Mouse (Mus musculus) intestine, postnatal 0 days (tissue): Measurements from ENCODE around the gene Iglon5. TPM values are rescaled to one million over a fixed set of nuclear protein-coding genes. Genes with fewer than 3 reads are reported as not detected.

ENCODE experiments used
- ATAC-seq: fragments of 200-750 bp; cut with Nextera tagmentation; 2 replicates; pipeline ENCODE4 v1.8.0; 2017; ENCODE audit warnings: mild to moderate bottlenecking, moderate TSS enrichment, moderate library complexity
- H3K27ac ChIP-seq: fragments of 300-500 bp; sonication (generic); 2 replicates; pipeline ENCODE4 v1.5.1; 2014; ENCODE audit warnings: mild to moderate bottlenecking, low read depth, low read length, moderate library complexity
- H3K27me3 ChIP-seq: fragments of 300-500 bp; sonication (generic); replicated peaks from 2 replicates; pipeline ENCODE4 v1.6.1; 2014; ENCODE audit warnings: low read length, mixed read lengths; ENCODE audit not compliant: control insufficient read depth, insufficient read depth
- H3K36me3 ChIP-seq: fragments of 300-500 bp; sonication (generic); 2 replicates; pipeline ENCODE4 v1.6.1; 2014; ENCODE audit warnings: mild to moderate bottlenecking, moderate library complexity; ENCODE audit not compliant: control insufficient read depth, insufficient read depth
- H3K4me1 ChIP-seq: fragments of 300-500 bp; sonication (generic); replicated peaks from 2 replicates; pipeline ENCODE4 v1.6.1; 2014; ENCODE audit warnings: antibody characterized with exemption, low read length, mixed read lengths; ENCODE audit not compliant: control insufficient read depth, insufficient read depth
- H3K4me2 ChIP-seq: fragments of 300-500 bp; sonication (generic); replicated peaks from 2 replicates; pipeline ENCODE4 v1.6.1; 2014; ENCODE audit warnings: low read depth, mild to moderate bottlenecking, moderate library complexity
- H3K4me3 ChIP-seq: fragments of 300-500 bp; sonication (generic); 2 replicates; pipeline ENCODE4 v1.5.1; 2014; ENCODE audit warnings: low read depth, low read length
- H3K9ac ChIP-seq: fragments of 300-500 bp; sonication (generic); 2 replicates; pipeline ENCODE4 v1.6.1; 2014; ENCODE audit warnings: mild to moderate bottlenecking, low read depth, low read length
- H3K9me3 ChIP-seq: fragments of 300-500 bp; sonication (generic); 2 replicates; pipeline ENCODE4 v1.6.1; 2016; ENCODE audit warnings: mixed run types; ENCODE audit not compliant: control insufficient read depth
- CTCF ChIP-seq: sonication (generic); IDR thresholded peaks from 2 replicates; pipeline ENCODE4 v1.5.1; 2016; ENCODE audit warnings: low read depth, mild to moderate bottlenecking, control low read depth, antibody characterized with exemption, moderate library complexity
- WGBS: fragments of 180-500 bp; shearing (Covaris S2); extraction: QIAGEN DNeasy Blood & Tissue Kit; methylation state at CpG from one replicate; pipeline ENCODE4 v1.1.7; 2014; 5-methylcytosine and 5-hydroxymethylcytosine counted together
- polyA plus RNA-seq: library from polyadenylated mRNA; unstranded; fragments of >200 nt; fragmentation: Nextera tagmentation; extraction: Ambion mirVana; gene quantifications from 2 replicates; pipeline ENCODE4 v1.2.1, GENCODE M21; 2015

Iglon5 gene
- polyA plus RNA-seq, 1 experiment from 2014 or later, result 0.20 TPM

- Histone ChIP-seq H3K9me3 (no peaks in the 10 kb centered on the region), H3K27ac (no peak overlapping the region), H3K36me3 (peaks cover 19% of the 10 kb centered on the region), H3K4me2 (no peak overlapping the region), H3K27me3 (no peaks in the 10 kb centered on the region), H3K9ac (no peak overlapping the region), H3K4me3 (no peak overlapping the region), H3K4me1 (peaks cover 8% of the 10 kb centered on the region)
- no peak for ATAC-seq
- TF ChIP-seq CTCF, result no peak
- 97% methylated on average over 3 of the region's 3 CpGs for WGBS
Observed at GRCm38 (mm10) chr7:43448246-43448645, 41.6 kb downstream of the Iglon5 start.

- no peak overlapping the region for H3K27ac ChIP-seq
- TF ChIP-seq CTCF, result no peak
- WGBS, result 77% methylated on average over 4 of the region's 4 CpGs
- H3K4me2 ChIP-seq, result no peak overlapping the region
- H3K4me3 ChIP-seq, result no peak overlapping the region
- no peaks in the 10 kb centered on the region for H3K9me3 ChIP-seq
- no peak for ATAC-seq
- H3K9ac ChIP-seq, result no peak overlapping the region
- H3K36me3 ChIP-seq, result peaks cover 15% of the 10 kb centered on the region; the same call in 1 of the 2 replicates
- peaks cover 4% of the 10 kb centered on the region for H3K4me1 ChIP-seq
- H3K27me3 ChIP-seq, result no peaks in the 10 kb centered on the region
Observed at GRCm38 (mm10) chr7:43447801-43448200, 42.1 kb downstream of the Iglon5 start.

- no peaks in the 10 kb centered on the region for H3K27me3 ChIP-seq
- H3K4me3 ChIP-seq, result peak within 1 kb of the TSS; percentile 49
- H3K9ac ChIP-seq, result peak within 1 kb of the TSS; percentile 53
- no peaks in the 10 kb centered on the region for H3K36me3 ChIP-seq
- H3K27ac ChIP-seq, result peak within 1 kb of the TSS; percentile 98
- peak; percentile 98 for ATAC-seq
- no peaks in the 10 kb centered on the region for H3K9me3 ChIP-seq
- under 1% methylated on average over 27 of the region's 27 CpGs for WGBS
- no peak; the same call in 1 of the 2 replicates for TF ChIP-seq CTCF
- peaks cover 4% of the 10 kb centered on the region for H3K4me1 ChIP-seq
- peak within 1 kb of the TSS; percentile 82 for H3K4me2 ChIP-seq
Observed at GRCm38 (mm10) chr7:43443917-43444293, 46.0 kb downstream of the Iglon5 start, which contains the start of the genes Etfb and Gm45233. Gene Etfb (plus strand): TSS chr7:43444083. Gene Gm45233 (plus strand): TSS chr7:43444128.

GRCm38 (mm10) chr7:43443126-43443916, 46.6 kb downstream of the Iglon5 start:
- 0 out of 2 replicates have a peak, but pooled peaks have one; percentile 10 for TF ChIP-seq CTCF
- under 1% methylated on average over 36 of the region's 36 CpGs for WGBS
- Histone ChIP-seq H3K4me3 (peak overlapping the region; percentile 49), H3K4me2 (peak overlapping the region; percentile 82), H3K27ac (peak overlapping the region; percentile 98), H3K9ac (peak overlapping the region; percentile 45), H3K36me3 (no peaks in the 10 kb centered on the region), H3K9me3 (no peaks in the 10 kb centered on the region), H3K27me3 (no peaks in the 10 kb centered on the region), H3K4me1 (peaks cover 4% of the 10 kb centered on the region)
- peak; percentile 93 for ATAC-seq

GRCm38 (mm10) chr7:43442684-43443083, 47.2 kb downstream of the Iglon5 start:
- 5% methylated on average over 9 of the region's 9 CpGs for WGBS
- H3K9ac ChIP-seq, result peak overlapping the region; percentile 45
- no peak for TF ChIP-seq CTCF
- peak overlapping the region; percentile 98 for H3K27ac ChIP-seq
- ATAC-seq, result no peak
- H3K4me2 ChIP-seq, result peak overlapping the region; percentile 82
- no peaks in the 10 kb centered on the region for H3K36me3 ChIP-seq
- no peaks in the 10 kb centered on the region for H3K27me3 ChIP-seq
- peak overlapping the region; percentile 49 for H3K4me3 ChIP-seq
- H3K9me3 ChIP-seq, result no peaks in the 10 kb centered on the region
- H3K4me1 ChIP-seq, result peaks cover 4% of the 10 kb centered on the region

GRCm38 (mm10) chr7:43441071-43441470, 48.8 kb downstream of the Iglon5 start:
- WGBS, result 71% methylated on average over 3 of the region's 3 CpGs
- ATAC-seq, result no peak
- no peak overlapping the region for H3K27ac ChIP-seq

More at GRCm38 (mm10) chr7:43441071-43441470, 48.8 kb downstream of the Iglon5 start:
- peaks cover 4% of the 10 kb centered on the region; the same call in 1 of the 2 replicates for H3K4me1 ChIP-seq
- H3K36me3 ChIP-seq, result no peaks in the 10 kb centered on the region
- H3K4me2 ChIP-seq, result no peak overlapping the region
- no peaks in the 10 kb centered on the region for H3K27me3 ChIP-seq
- H3K9me3 ChIP-seq, result no peaks in the 10 kb centered on the region
- H3K9ac ChIP-seq, result no peak overlapping the region
- no peak for TF ChIP-seq CTCF
- no peak overlapping the region for H3K4me3 ChIP-seq
